Mouse (Mus musculus) E14TG2a.4 (cell line): ENCODE data around the gene Abcb4.

Source experiments
- CTCF ChIP-seq: conservative IDR thresholded peaks from 2 replicates; pipeline ENCODE4 v1.5.1; 2014; ENCODE audit warnings: low read length
- NANOG ChIP-seq: IDR thresholded peaks from 2 replicates; pipeline ENCODE4 v1.6.1; 2014; ENCODE audit warnings: borderline replicate concordance, low read length, mixed read lengths
- POU5F1 ChIP-seq: IDR thresholded peaks from 2 replicates; pipeline ENCODE4 v1.6.1; 2014; ENCODE audit warnings: low read length, borderline replicate concordance

- no peak for TF ChIP-seq POU5F1
- TF ChIP-seq CTCF = no peak
- no peak for TF ChIP-seq NANOG
Measured at GRCm38 (mm10) chr5:8974721-8975120, 81.2 kb downstream of the Abcb4 start.
